Mouse (Mus musculus): ENCODE results near the gene Selenof. TPM values are rescaled to one million over a fixed set of nuclear protein-coding genes. Genes with fewer than 3 reads are reported as not detected.

Gene Selenof
- 488 TPM for polyA plus RNA-seq (2014; fragmentation: Illumina TruSeq; extraction: RNeasy Lipid Tissue Mini Kit (QIAGEN cat#74804); ENCODE audit: low read depth, low replicate concordance)

GRCm38 (mm10) chr3:144570047-144570815 is at the start of gene Selenof, which contains the start of gene Hs2st1:
Selenof (plus strand) TSS chr3:144570304.
Hs2st1 (minus strand) TSS chr3:144570181.

Other genes starting within 250 kb of the Selenof start
- 12.4 TPM for gene Hs2st1, start 123 bp upstream of the Selenof start, polyA plus RNA-seq (2014; fragmentation: Illumina TruSeq; extraction: RNeasy Lipid Tissue Mini Kit (QIAGEN cat#74804); ENCODE audit: low read depth, low replicate concordance)
- 1,984 TPM for gene Sh3glb1, start 150.0 kb downstream of the Selenof start, polyA plus RNA-seq (2014; fragmentation: Illumina TruSeq; extraction: RNeasy Lipid Tissue Mini Kit (QIAGEN cat#74804); ENCODE audit: low read depth, low replicate concordance)
- gene Clca3a1, start 190.7 kb downstream of the Selenof start, polyA plus RNA-seq (2014; fragmentation: Illumina TruSeq; extraction: RNeasy Lipid Tissue Mini Kit (QIAGEN cat#74804); ENCODE audit: low read depth, low replicate concordance): 5.0 TPM
- gene Clca3a2, start 249.2 kb downstream of the Selenof start, polyA plus RNA-seq (2014; fragmentation: Illumina TruSeq; extraction: RNeasy Lipid Tissue Mini Kit (QIAGEN cat#74804); ENCODE audit: low read depth, low replicate concordance): 0.35 TPM

Measured in testis, adult 10 weeks (tissue).